Mouse (Mus musculus): ENCODE data around the gene Perm1.

The Perm1 gene

DNA sequence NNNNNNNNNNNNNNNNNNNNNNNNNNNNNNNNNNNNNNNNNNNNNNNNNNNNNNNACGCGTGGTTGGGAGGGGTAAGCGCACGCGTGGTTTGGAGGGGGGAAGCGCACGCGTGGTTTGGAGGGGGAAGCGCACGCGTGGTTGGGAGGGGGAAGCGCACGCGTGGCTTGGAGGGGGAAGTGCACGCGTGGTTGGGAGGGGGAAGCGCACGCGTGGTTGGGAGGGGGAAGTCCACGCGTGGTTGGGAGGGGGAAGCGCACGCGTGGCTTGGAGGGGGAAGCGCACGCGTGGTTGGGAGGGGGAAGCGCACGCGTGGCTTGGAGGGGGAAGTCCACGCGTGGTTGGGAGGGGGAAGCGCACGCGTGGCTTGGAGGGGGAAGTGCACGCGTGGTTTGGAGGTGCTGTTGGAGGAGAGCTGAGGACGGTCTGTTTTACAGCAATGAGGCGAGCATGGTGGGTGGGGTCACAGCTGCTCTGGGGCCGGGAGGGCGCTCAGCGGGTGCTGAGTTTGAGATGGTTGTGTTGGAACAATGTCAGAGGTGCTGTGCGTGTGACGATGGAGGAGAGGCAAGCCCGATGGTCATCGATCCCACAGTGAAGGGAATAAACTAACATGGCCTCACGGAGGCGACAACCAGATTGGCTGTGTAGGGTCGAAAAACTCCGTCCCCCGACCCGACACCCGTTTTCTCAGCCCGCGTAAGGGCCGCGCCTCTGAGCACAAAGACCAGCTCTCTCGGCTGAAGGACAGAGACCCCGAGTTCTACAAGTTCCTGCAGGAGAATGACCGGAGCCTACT, 21.2 kb downstream of the Perm1 start:
- DNase-seq (ENCODE audit: low spot score in 2 of 2) = no peak

GRCm38 (mm10) chr4:156249567-156249966, 33.9 kb downstream of the Perm1 start:
- no peak for DNase-seq (ENCODE audit: low spot score in 2 of 2)

DNA sequence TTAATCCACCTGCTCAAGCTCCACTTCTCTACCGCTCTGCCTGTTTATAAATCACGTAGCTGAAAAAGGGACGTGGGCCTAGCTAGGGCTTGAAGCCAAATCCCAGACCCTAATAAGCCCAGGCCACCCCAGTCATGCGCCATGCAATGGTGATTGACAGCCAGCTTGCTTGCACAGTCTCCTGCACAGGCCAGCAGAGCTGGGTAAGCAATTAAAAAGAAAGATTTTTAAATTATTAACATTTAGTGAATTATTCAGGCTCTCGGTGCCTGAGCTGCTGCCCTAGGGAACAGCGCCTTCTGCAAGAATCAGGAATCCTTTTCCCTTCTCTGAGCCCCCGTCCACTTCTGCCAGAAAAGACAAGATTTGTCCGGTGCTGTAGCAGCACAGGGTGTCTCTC, 35.4 kb downstream of the Perm1 start:
- DNase-seq (ENCODE audit: low spot score in 2 of 2) = no peak

- no peak for DNase-seq (ENCODE audit: low spot score in 2 of 2)
Observed at GRCm38 (mm10) chr4:156252140-156252539, 36.5 kb downstream of the Perm1 start.

GRCm38 (mm10) chr4:156252619-156253018, 37.0 kb downstream of the Perm1 start:
- DNase-seq (ENCODE audit: low spot score in 2 of 2) = no peak

GRCm38 (mm10) chr4:156253043-156253442, 37.4 kb downstream of the Perm1 start:
- no peak for DNase-seq (ENCODE audit: low spot score in 2 of 2)

GRCm38 (mm10) chr4:156254361-156255077, 38.9 kb downstream of the Perm1 start:
- DNase-seq (ENCODE audit: low spot score in 2 of 2) = no peak

DNA sequence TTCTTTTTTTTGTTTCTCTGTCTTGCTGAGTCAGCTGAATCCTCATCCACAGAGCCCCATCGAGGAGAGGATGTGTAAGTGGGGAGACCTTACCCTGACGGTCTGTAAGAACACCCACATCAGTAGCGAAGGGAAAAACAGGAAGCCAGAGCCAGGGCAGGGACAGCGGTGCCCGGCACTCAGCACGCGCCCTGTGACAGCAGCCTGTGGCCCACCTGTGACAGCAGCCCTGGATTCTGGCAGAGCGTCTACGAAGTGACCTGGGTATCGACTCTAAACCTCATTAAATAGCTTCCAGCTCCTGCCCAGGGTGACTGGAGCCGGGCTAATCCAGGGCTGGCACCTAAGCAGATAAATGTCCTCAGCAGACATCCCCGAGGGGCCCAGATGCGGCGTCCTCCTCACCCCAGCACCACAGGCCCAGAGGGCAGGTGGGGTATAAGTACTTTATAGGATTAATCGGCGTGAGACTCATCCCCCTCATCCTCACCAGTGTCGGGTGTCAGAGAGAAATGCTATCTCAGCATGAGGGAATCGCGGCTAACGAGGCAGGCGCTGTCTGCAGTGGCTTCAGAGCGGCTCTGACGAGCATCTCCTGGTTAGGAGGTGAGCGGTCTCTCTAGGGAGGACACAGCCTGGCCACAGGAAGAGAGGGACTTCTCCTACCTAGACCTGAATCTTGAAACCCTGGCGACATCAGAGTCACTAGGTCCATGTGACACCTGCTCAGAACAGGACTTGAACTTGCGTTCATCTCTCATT, 39.6 kb downstream of the Perm1 start, which contains the start of gene Samd11:
Gene Samd11, minus strand, starts transcription at position 580 of the 762 bp plus-strand sequence.
- DNase-seq (ENCODE audit: low spot score in 2 of 2) = no peak

Data from heart, adult 9 months (tissue).